Mouse (Mus musculus) megakaryocyte, embryonic 14.5 days (primary cell): ENCODE data around the gene Zfp597.
"Not testable (repeated sequence)": the region's sequence is repeated elsewhere in the genome, so short reads cannot be mapped to it uniquely, and the experiment has no call there.

Experiments used
- FLI1 ChIP-seq: IDR thresholded peaks from 2 replicates; pipeline ENCODE4 v1.6.1; 2012; ENCODE audit warnings: low read length, inconsistent platforms, mixed read lengths
- GATA1 ChIP-seq: IDR thresholded peaks from 3 replicates; pipeline ENCODE4 v1.6.1; 2012; ENCODE audit warnings: mixed read lengths, low read length, inconsistent platforms, borderline replicate concordance

DNA sequence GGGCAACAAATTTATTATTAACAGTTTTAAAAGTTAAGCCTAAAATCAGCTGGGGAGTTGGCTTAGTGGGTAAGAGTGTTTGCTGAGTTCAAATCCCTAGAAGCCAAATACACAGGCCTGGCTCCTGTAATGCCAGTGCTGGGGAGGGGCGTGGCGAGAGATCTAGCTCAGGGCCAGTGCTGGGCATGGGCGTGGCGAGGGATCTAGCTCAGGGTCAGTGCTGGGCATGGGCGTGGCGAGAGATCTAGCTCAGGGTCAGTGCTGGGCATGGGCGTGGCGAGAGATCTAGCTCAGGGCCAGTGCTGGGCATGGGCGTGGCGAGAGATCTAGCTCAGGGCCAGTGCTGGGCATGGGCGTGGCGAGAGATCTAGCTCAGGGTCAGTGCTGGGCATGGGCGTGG lies 33.1 kb downstream of the Zfp597 start:
- not testable (repeated sequence) for TF ChIP-seq GATA1, FLI1
